Mouse (Mus musculus): Measurements from ENCODE around the gene Vdr.

Vdr gene

GRCm38 (mm10) chr15:97812126-97812525 is 98.3 kb downstream of the Vdr start:
- DNase-seq (ENCODE audit: low read depth, low spot score) = no peak

GRCm38 (mm10) chr15:97811307-97811706 is 99.1 kb downstream of the Vdr start:
- DNase-seq (ENCODE audit: low read depth, low spot score) = no peak

GRCm38 (mm10) chr15:97810399-97810798 is 100.0 kb downstream of the Vdr start:
- no peak for DNase-seq (ENCODE audit: low read depth, low spot score)

GRCm38 (mm10) chr15:97809942-97810341 is 100.5 kb downstream of the Vdr start:
- DNase-seq (ENCODE audit: low read depth, low spot score) = no peak

GRCm38 (mm10) chr15:97809206-97809605 is 101.2 kb downstream of the Vdr start:
- no peak for DNase-seq (ENCODE audit: low read depth, low spot score)

- no peak for DNase-seq (ENCODE audit: low read depth, low spot score)
Measured at GRCm38 (mm10) chr15:97808532-97808931, 101.9 kb downstream of the Vdr start.

GRCm38 (mm10) chr15:97807867-97808266 is 102.6 kb downstream of the Vdr start:
- no peak for DNase-seq (ENCODE audit: low read depth, low spot score)
